Mouse (Mus musculus) ES-Bruce4 (cell line): ENCODE measurements at regions not wholly inside any gene's neighbourhood (a gene's known extent, or its start where the extent isn't known, plus 50 kb on each side); places are given as distances from the start of the nearest gene placed in this dataset.

Experiments used
- H3K27ac ChIP-seq: 2 replicates; pipeline ENCODE4 v1.5.1; 2012; ENCODE audit warnings: low read length, inconsistent platforms; ENCODE audit not compliant: insufficient read depth
- H3K27me3 ChIP-seq: 2 replicates; pipeline ENCODE4 v1.6.1; 2012; ENCODE audit warnings: mild to moderate bottlenecking, low read length, inconsistent platforms; ENCODE audit not compliant: control insufficient read depth, poor library complexity, insufficient read depth, severe bottlenecking
- H3K36me3 ChIP-seq: 2 replicates; pipeline ENCODE4 v1.6.1; 2012; ENCODE audit warnings: inconsistent platforms, mild to moderate bottlenecking, low read length, moderate library complexity; ENCODE audit not compliant: control insufficient read depth, poor library complexity, insufficient read depth, severe bottlenecking
- H3K4me1 ChIP-seq: one replicate; pipeline ENCODE4 v1.8.1; 2011; ENCODE audit warnings: low read length; ENCODE audit not compliant: control insufficient read depth, insufficient read depth
- H3K4me3 ChIP-seq: 2 replicates; pipeline ENCODE4 v1.5.1; 2011; ENCODE audit warnings: low read depth, mild to moderate bottlenecking, low read length
- H3K9ac ChIP-seq: 2 replicates; pipeline ENCODE4 v1.6.1; 2012; ENCODE audit warnings: low read depth, mild to moderate bottlenecking, inconsistent platforms; ENCODE audit not compliant: poor library complexity, severe bottlenecking
- H3K9me3 ChIP-seq: replicated peaks from 2 replicates; pipeline ENCODE4 v1.6.1; 2012; ENCODE audit warnings: mild to moderate bottlenecking, low read length, inconsistent platforms; ENCODE audit not compliant: control insufficient read depth, poor library complexity, insufficient read depth, severe bottlenecking
- CTCF ChIP-seq: IDR thresholded peaks from one replicate; pipeline ENCODE4 v1.8.1; 2011; ENCODE audit warnings: low read depth, low read length
- EP300 ChIP-seq: IDR thresholded peaks from 2 replicates; pipeline ENCODE4 v1.6.1; 2011; ENCODE audit warnings: low read depth, low read length; ENCODE audit not compliant: insufficient read depth
- POLR2A ChIP-seq: IDR thresholded peaks from one replicate; pipeline ENCODE4 v1.8.1; 2011; ENCODE audit warnings: low read length; ENCODE audit not compliant: insufficient read depth

DNA sequence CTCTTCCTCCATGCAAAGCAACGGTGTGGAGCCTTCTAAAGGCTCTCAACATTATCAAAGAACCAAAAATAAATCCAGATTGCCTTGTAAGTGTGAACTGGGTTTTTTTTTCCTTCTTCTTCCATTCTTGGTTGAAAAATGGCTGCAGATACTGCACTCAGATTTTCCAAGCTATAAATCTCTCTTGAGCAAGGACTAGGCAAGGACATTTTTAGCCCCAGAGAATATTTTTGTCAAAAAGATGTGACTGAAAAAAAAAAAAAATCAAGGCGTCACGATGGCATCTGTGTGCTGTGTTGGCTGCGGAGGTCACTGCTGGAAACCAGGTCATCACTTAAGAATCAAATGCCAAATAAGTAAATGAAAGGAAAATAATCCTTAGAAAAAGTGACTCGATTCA is 386.9 kb downstream of the Wdr11 start:
- Histone ChIP-seq H3K9ac (no peak overlapping the region), H3K4me3 (no peak overlapping the region), H3K27me3 (no peaks in the 10 kb centered on the region), H3K4me1 (no peaks in the 10 kb centered on the region), H3K36me3 (no peaks in the 10 kb centered on the region), H3K9me3 (peaks cover 7% of the 10 kb centered on the region), H3K27ac (no peak overlapping the region)
- TF ChIP-seq EP300 (no peak), POLR2A (no peak), CTCF (no peak)

DNA sequence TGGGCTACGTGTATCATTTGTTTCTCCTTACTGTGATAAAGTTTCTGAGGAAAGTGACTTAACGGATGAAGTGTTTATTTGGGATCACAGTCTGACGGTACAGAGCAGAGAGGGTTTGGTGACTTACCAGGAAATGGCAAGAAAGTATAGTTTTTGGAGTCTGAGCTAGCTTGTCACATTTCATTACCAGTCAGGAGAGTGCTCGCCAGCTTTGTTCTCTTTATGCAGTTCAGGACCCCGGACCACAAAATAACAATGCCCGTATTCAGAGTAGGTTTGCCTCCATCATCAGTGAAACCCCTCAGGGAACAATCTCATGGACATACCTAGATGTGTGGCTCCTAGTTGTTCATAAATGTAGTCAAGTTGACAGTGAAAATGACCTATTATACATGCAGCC is 387.7 kb downstream of the Wdr11 start:
- Histone ChIP-seq H3K9ac (no peak overlapping the region), H3K27ac (no peak overlapping the region), H3K9me3 (peaks cover 12% of the 10 kb centered on the region), H3K4me3 (no peak overlapping the region), H3K36me3 (no peaks in the 10 kb centered on the region), H3K27me3 (no peaks in the 10 kb centered on the region), H3K4me1 (no peaks in the 10 kb centered on the region)
- TF ChIP-seq CTCF (no peak), EP300 (no peak), POLR2A (no peak)

- no peaks in the 10 kb centered on the region for H3K27me3 ChIP-seq
- TF ChIP-seq POLR2A (no peak), CTCF (no peak), EP300 (no peak)
- H3K4me3 ChIP-seq = no peak overlapping the region
- no peak overlapping the region for H3K27ac ChIP-seq
- H3K9ac ChIP-seq = no peak overlapping the region
- H3K9me3 ChIP-seq = peaks cover 6% of the 10 kb centered on the region
- H3K4me1 ChIP-seq = no peaks in the 10 kb centered on the region
- H3K36me3 ChIP-seq = no peaks in the 10 kb centered on the region
These were observed 388.8 kb downstream of the Wdr11 start for GRCm38 (mm10) chr7:129980501-129980900.

- Histone ChIP-seq H3K4me1 (no peaks in the 10 kb centered on the region), H3K36me3 (no peaks in the 10 kb centered on the region), H3K4me3 (no peak overlapping the region), H3K27me3 (no peaks in the 10 kb centered on the region), H3K27ac (no peak overlapping the region), H3K9me3 (peaks cover 6% of the 10 kb centered on the region), H3K9ac (no peak overlapping the region)
- TF ChIP-seq CTCF (no peak), EP300 (no peak), POLR2A (no peak)
These were observed 390.7 kb downstream of the Wdr11 start for GRCm38 (mm10) chr7:129982411-129982810.

GRCm38 (mm10) chr7:129983601-129984120 is 392.0 kb downstream of the Wdr11 start:
- no peak overlapping the region for H3K27ac ChIP-seq
- TF ChIP-seq EP300 (no peak), CTCF (no peak), POLR2A (no peak)

GRCm38 (mm10) chr7:129984367-129984766 is 392.7 kb downstream of the Wdr11 start:
- peaks cover 6% of the 10 kb centered on the region for H3K9me3 ChIP-seq
- no peak overlapping the region for H3K4me3 ChIP-seq
- H3K4me1 ChIP-seq = no peaks in the 10 kb centered on the region
- TF ChIP-seq POLR2A = no peak
- TF ChIP-seq EP300 = no peak
- no peak for TF ChIP-seq CTCF
- no peak overlapping the region for H3K9ac ChIP-seq
- no peaks in the 10 kb centered on the region for H3K36me3 ChIP-seq
- no peaks in the 10 kb centered on the region for H3K27me3 ChIP-seq
- no peak overlapping the region for H3K27ac ChIP-seq

More at GRCm38 (mm10) chr7:129983601-129984120, 392.0 kb downstream of the Wdr11 start:
- Histone ChIP-seq H3K4me3 (no peak overlapping the region), H3K9ac (no peak overlapping the region), H3K36me3 (no peaks in the 10 kb centered on the region), H3K9me3 (peaks cover 6% of the 10 kb centered on the region), H3K27me3 (no peaks in the 10 kb centered on the region), H3K4me1 (no peaks in the 10 kb centered on the region)
